Mouse (Mus musculus): ENCODE results near the gene E430018J23Rik.

DNA sequence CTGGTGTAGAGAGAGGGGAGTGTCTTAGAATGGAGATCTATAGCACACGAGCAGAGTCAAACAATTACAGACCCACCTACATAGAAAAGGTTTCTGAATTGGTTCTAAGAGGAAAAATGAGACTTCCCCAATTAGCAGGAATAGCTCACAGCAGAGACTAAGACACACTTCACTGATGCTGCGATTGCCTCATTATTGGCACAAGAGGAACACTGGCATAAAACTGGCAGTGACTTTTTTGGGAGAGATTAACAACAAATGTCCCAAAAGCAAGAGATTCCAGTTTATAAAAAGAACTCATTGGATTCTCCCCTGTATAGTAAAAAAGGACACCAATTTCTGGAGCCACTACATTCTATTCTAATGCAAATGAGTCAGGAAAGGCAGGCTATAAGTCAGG, 35.6 kb downstream of the E430018J23Rik start:
- TF ChIP-seq CTCF (IDR thresholded peaks at IDR 0.05; ENCODE audit: extremely low read depth, insufficient read depth, insufficient read length, insufficient replicate concordance), result no peak
- TF ChIP-seq POLR2A (IDR thresholded peaks at IDR 0.05; ENCODE audit: low read depth, low read length), result no peak
